Mouse (Mus musculus) testis, adult 2 months (tissue): ENCODE measurements around the gene Gm45717.

Experiments used
- CTCF ChIP-seq: fragments of 200-500 bp; IDR thresholded peaks from 2 replicates; pipeline ENCODE4 v1.5.1; 2012; ENCODE audit warnings: low read depth, mild to moderate bottlenecking, inconsistent platforms, low read length, moderate library complexity; ENCODE audit not compliant: control insufficient read depth, insufficient read depth, insufficient replicate concordance
- POLR2A ChIP-seq: fragments of 200-500 bp; IDR thresholded peaks from 2 replicates; pipeline ENCODE4 v1.6.1; 2012; ENCODE audit warnings: low read depth, mild to moderate bottlenecking, inconsistent platforms, low read length, moderate library complexity; ENCODE audit not compliant: control insufficient read depth

- TF ChIP-seq CTCF (no peak), POLR2A (no peak)
Observed at GRCm38 (mm10) chr7:140902036-140902875, 53.5 kb downstream of the Gm45717 start.
